Mouse (Mus musculus): Measurements from ENCODE around the gene Ndst2. TPM values are rescaled to one million over a fixed set of nuclear protein-coding genes. Genes with fewer than 3 reads are reported as not detected.

Gene Ndst2
- total and polyA plus RNA-seq, 3 experiments: 37.1 to 54.0 (median 39.5) TPM

DNA sequence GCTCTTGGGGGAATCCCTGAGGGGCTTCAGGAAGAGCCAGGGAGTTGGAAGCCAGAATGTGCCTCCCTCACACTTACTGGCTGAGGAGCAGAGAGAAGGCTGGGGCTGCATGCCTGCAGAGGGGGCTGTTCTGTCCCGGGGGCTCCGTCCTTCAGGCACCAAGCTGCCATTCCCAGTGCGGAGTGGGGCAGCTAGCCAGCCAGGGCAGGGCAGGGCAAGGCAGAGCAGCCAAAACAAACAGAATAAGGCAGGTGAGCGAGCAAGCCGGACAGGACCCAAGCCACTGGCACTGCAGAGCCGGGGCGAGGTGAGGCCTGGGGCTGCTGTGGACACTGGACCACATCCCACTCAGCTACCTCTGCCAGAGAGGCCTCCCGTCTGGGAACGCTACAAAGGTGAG lies 6.9 kb upstream of the Ndst2 start:
- Histone ChIP-seq H3K79me2 (ENCODE audit: control insufficient read depth, insufficient read depth, low read length, poor library complexity) (no peaks in the 10 kb centered on the region), H3K27ac (ENCODE audit: control insufficient read depth, low read depth, low read length) (no peak overlapping the region), H3K27me3 (ENCODE audit: control insufficient read depth in 1 of 2, insufficient read depth in 2 of 2, low read length in 2 of 2) (no peaks in the 10 kb centered on the region), H3K4me1 (ENCODE audit: control insufficient read depth in 1 of 2, insufficient read depth in 2 of 2, low read length in 2 of 2) (no peaks in the 10 kb centered on the region), H3K4me3 (ENCODE audit: control insufficient read depth in 1 of 2, insufficient read depth in 1 of 2, low read depth in 2 of 2, low read length in 2 of 2) (no peak overlapping the region), H3K9ac (ENCODE audit: control insufficient read depth, low read depth, low read length, poor library complexity, severe bottlenecking) (no peak overlapping the region), H3K36me3 (ENCODE audit: control insufficient read depth in 1 of 2, insufficient read depth in 2 of 2, low read length in 2 of 2) (peaks cover 0 to 6% of the 10 kb centered on the region in 2 experiments; a peak in 1 of 4 replicates), H3K9me3 (replicated peaks; ENCODE audit: insufficient read depth, low read length) (no peaks in the 10 kb centered on the region)
- no peak for DNase-seq (ENCODE audit: low read depth, low spot score)
- TF ChIP-seq ZMIZ1 (IDR thresholded peaks at IDR 0.05; ENCODE audit: low read depth, low read length) (no peak), UBTF (IDR thresholded peaks at IDR 0.05; ENCODE audit: borderline replicate concordance, insufficient read depth, low read depth, low read length) (no peak), SIN3A (IDR thresholded peaks at IDR 0.05; ENCODE audit: low read length) (no peak), EP300 (IDR thresholded peaks at IDR 0.05; ENCODE audit: low read depth in 1 of 2, low read length in 2 of 2) (no peak), POLR2AphosphoS5 (IDR thresholded peaks at IDR 0.05; ENCODE audit: borderline replicate concordance, low read depth, low read length) (no peak), E2F4 (IDR thresholded peaks at IDR 0.05; ENCODE audit: borderline replicate concordance, low read depth, low read length) (no peak), ZKSCAN1 (IDR thresholded peaks at IDR 0.05; ENCODE audit: low read depth, low read length) (no peak), TBP (IDR thresholded peaks at IDR 0.05; ENCODE audit: low read depth, low read length) (no peak), BHLHE40 (IDR thresholded peaks at IDR 0.05; ENCODE audit: borderline replicate concordance, low read depth, low read length) (no peak), MAFK (IDR thresholded peaks at IDR 0.05; ENCODE audit: borderline replicate concordance, low read depth, low read length) (no peak), TAL1 (IDR thresholded peaks at IDR 0.05; ENCODE audit: low read length) (no peak), MYB (IDR thresholded peaks at IDR 0.05; ENCODE audit: low read depth, low read length) (no peak), POLR2AphosphoS2 (IDR thresholded peaks at IDR 0.05; ENCODE audit: low read length) (no peak), RCOR1 (IDR thresholded peaks at IDR 0.05; ENCODE audit: low read depth, low read length) (no peak), TCF12 (IDR thresholded peaks at IDR 0.05; ENCODE audit: low read depth, low read length) (no peak), MAX (IDR thresholded peaks at IDR 0.05; ENCODE audit: low read length) (no peak), POLR2A (IDR thresholded peaks at IDR 0.05; ENCODE audit: control insufficient read depth in 1 of 2, insufficient read depth in 1 of 2, low read depth in 1 of 2, low read length in 2 of 2, poor library complexity in 1 of 2) (no peak), MAZ (IDR thresholded peaks at IDR 0.05; ENCODE audit: low read depth, low read length) (no peak), CHD2 (IDR thresholded peaks at IDR 0.05; ENCODE audit: low read length) (no peak), NRF1 (IDR thresholded peaks at IDR 0.05; ENCODE audit: insufficient read depth, low read depth, low read length, poor library complexity, severe bottlenecking) (no peak)

- H3K27me3 ChIP-seq (ENCODE audit: control insufficient read depth in 1 of 2, insufficient read depth in 2 of 2, low read length in 2 of 2): no peaks in the 10 kb centered on the region
- peaks cover 2 to 9% of the 10 kb centered on the region in 2 experiments; a peak in 3 of 4 replicates for H3K36me3 ChIP-seq (ENCODE audit: control insufficient read depth in 1 of 2, insufficient read depth in 2 of 2, low read length in 2 of 2)
- peaks cover 8% of the 10 kb centered on the region for H3K79me2 ChIP-seq (ENCODE audit: control insufficient read depth, insufficient read depth, low read length, poor library complexity)
- H3K27ac ChIP-seq (ENCODE audit: control insufficient read depth, low read depth, low read length): no peak overlapping the region
- H3K4me1 ChIP-seq (ENCODE audit: control insufficient read depth in 1 of 2, insufficient read depth in 2 of 2, low read length in 2 of 2): peaks cover 5 to 10% of the 10 kb centered on the region in 2 experiments
- no peak overlapping the region for H3K9ac ChIP-seq (ENCODE audit: control insufficient read depth, low read depth, low read length, poor library complexity, severe bottlenecking)
- TF ChIP-seq ELF1 (IDR thresholded peaks at IDR 0.05; ENCODE audit: low read depth, low read length): no peak
- TF ChIP-seq UBTF (IDR thresholded peaks at IDR 0.05; ENCODE audit: borderline replicate concordance, insufficient read depth, low read depth, low read length): no peak
- TF ChIP-seq GATA1 (IDR thresholded peaks at IDR 0.05; ENCODE audit: low read depth, low read length): no peak
- TF ChIP-seq SIN3A (IDR thresholded peaks at IDR 0.05; ENCODE audit: low read length): no peak
- no peak for TF ChIP-seq SMC3 (IDR thresholded peaks at IDR 0.05; ENCODE audit: low read depth, low read length)
- TF ChIP-seq MYB (IDR thresholded peaks at IDR 0.05; ENCODE audit: low read depth, low read length): no peak
- no peak for TF ChIP-seq ZKSCAN1 (IDR thresholded peaks at IDR 0.05; ENCODE audit: low read depth, low read length)
- no peak for TF ChIP-seq MXI1 (IDR thresholded peaks at IDR 0.05; ENCODE audit: low read depth, low read length)
- TF ChIP-seq MAZ (IDR thresholded peaks at IDR 0.05; ENCODE audit: low read depth, low read length): no peak
- TF ChIP-seq CTCF (IDR thresholded peaks at IDR 0.05 in 2 of 3, conservative IDR thresholded peaks at IDR 0.05 in 1 of 3; ENCODE audit: control insufficient read depth in 1 of 3, insufficient read depth in 1 of 3, low read depth in 2 of 3, low read length in 3 of 3, poor library complexity in 1 of 3, severe bottlenecking in 1 of 3): no peak
- TF ChIP-seq USF2 (IDR thresholded peaks at IDR 0.05; ENCODE audit: borderline replicate concordance in 1 of 2, insufficient read depth in 1 of 2, low read depth in 1 of 2, low read length in 2 of 2): no peak
- no peak for TF ChIP-seq MAFK (IDR thresholded peaks at IDR 0.05; ENCODE audit: borderline replicate concordance, low read depth, low read length)
- TF ChIP-seq POLR2AphosphoS5 (IDR thresholded peaks at IDR 0.05; ENCODE audit: borderline replicate concordance, low read depth, low read length): no peak
- TF ChIP-seq ETS1 (IDR thresholded peaks at IDR 0.05; ENCODE audit: low read depth, low read length): no peak
- TF ChIP-seq ZC3H11A (IDR thresholded peaks at IDR 0.05; ENCODE audit: low read depth, low read length): no peak
- no peak for TF ChIP-seq HCFC1 (IDR thresholded peaks at IDR 0.05; ENCODE audit: low read depth, low read length)
- TF ChIP-seq TCF12 (IDR thresholded peaks at IDR 0.05; ENCODE audit: low read depth, low read length): no peak
- DNase-seq (ENCODE audit: low read depth, low spot score): no peak
- no peak overlapping the region for H3K4me3 ChIP-seq (ENCODE audit: control insufficient read depth in 1 of 2, insufficient read depth in 1 of 2, low read depth in 2 of 2, low read length in 2 of 2)
- H3K9me3 ChIP-seq (replicated peaks; ENCODE audit: insufficient read depth, low read length): no peaks in the 10 kb centered on the region
Observed at GRCm38 (mm10) chr14:20738511-20738910, 4.1 kb upstream of the Ndst2 start.
